Mouse (Mus musculus) right cerebral cortex, postnatal 36 days (tissue): ENCODE measurements at regions not wholly inside any gene's neighbourhood (a gene's known extent, or its start where the extent isn't known, plus 50 kb on each side); places are given as distances from the start of the nearest gene placed in this dataset.
A peak's percentile ranks its signal among the peaks of the same experiment; 100 is the strongest.

Experiments used
- DNase-seq, 2 experiments: peaks; one replicate each; pipeline ENCODE4 v3.0.0; 2022; ENCODE audit warnings: low spot score in 2 of 2, mixed read lengths in 1 of 2

- DNase-seq = peak; percentile 4 to 10
These were observed 967.4 kb upstream of the Epha7 start for GRCm38 (mm10) chr4:27845521-27845920.

- no peak for DNase-seq
These were observed 966.8 kb upstream of the Epha7 start for GRCm38 (mm10) chr4:27846106-27846622.

- no peak for DNase-seq
These were observed 956.8 kb upstream of the Epha7 start for GRCm38 (mm10) chr4:27856086-27856485.

- DNase-seq = no peak
These were observed 925.5 kb upstream of the Epha7 start for GRCm38 (mm10) chr4:27887262-27887954.

- DNase-seq = no peak
These were observed 916.5 kb upstream of the Epha7 start for GRCm38 (mm10) chr4:27896396-27896795.

- no peak for DNase-seq
These were observed 867.6 kb upstream of the Epha7 start for GRCm38 (mm10) chr4:27945351-27945750.

GRCm38 (mm10) chr4:27945768-27946167 lies 867.2 kb upstream of the Epha7 start:
- no peak for DNase-seq

- no peak for DNase-seq
These were observed 862.8 kb upstream of the Epha7 start for GRCm38 (mm10) chr4:27949970-27950717.

- peak in 1 of 2 experiments; percentile 26 for DNase-seq
These were observed 847.8 kb upstream of the Epha7 start for GRCm38 (mm10) chr4:27965046-27965681.

- no peak for DNase-seq
These were observed 842.4 kb upstream of the Epha7 start for GRCm38 (mm10) chr4:27970569-27970968.

GRCm38 (mm10) chr4:27979210-27979771 lies 833.6 kb upstream of the Epha7 start:
- DNase-seq = no peak

- no peak for DNase-seq
These were observed 833.1 kb upstream of the Epha7 start for GRCm38 (mm10) chr4:27979781-27980180.

GRCm38 (mm10) chr4:27981309-27981708 lies 831.6 kb upstream of the Epha7 start:
- no peak for DNase-seq

- no peak for DNase-seq
These were observed 824.9 kb upstream of the Epha7 start for GRCm38 (mm10) chr4:27987986-27988423.

GRCm38 (mm10) chr4:27994411-27994810 lies 818.5 kb upstream of the Epha7 start:
- no peak for DNase-seq

GRCm38 (mm10) chr4:28001818-28002476 lies 811.0 kb upstream of the Epha7 start:
- DNase-seq = peak in 1 of 2 experiments; percentile 23
